Mouse (Mus musculus): Measurements from ENCODE around the gene Tom1l2. TPM values are rescaled to one million over a fixed set of nuclear protein-coding genes. Genes with fewer than 3 reads are reported as not detected.

Gene Tom1l2
- polyA plus RNA-seq, 1 experiment from 2014 or later, result 12.6 TPM

GRCm38 (mm10) chr11:60317376-60318102 is 35.2 kb downstream of the Tom1l2 start:
- DNase-seq (ENCODE audit: low spot score), result no peak
- H3K9me3 ChIP-seq (ENCODE audit: control insufficient read depth, low read length), result no peaks in the 10 kb centered on the region
- H3K36me3 ChIP-seq (ENCODE audit: control insufficient read depth, insufficient read depth, low read length), result no peaks in the 10 kb centered on the region
- no peak overlapping the region for H3K27ac ChIP-seq (ENCODE audit: low read depth, low read length)
- no peak overlapping the region for H3K9ac ChIP-seq (ENCODE audit: low read depth, low read length)
- no peak for ATAC-seq (replicated peaks; ENCODE audit: low FRiP score)
- H3K4me1 ChIP-seq (replicated peaks; ENCODE audit: control insufficient read depth, insufficient read depth, low read length), result peaks cover 4% of the 10 kb centered on the region; the same call in 1 of the 2 replicates
- no peaks in the 10 kb centered on the region for H3K27me3 ChIP-seq (replicated peaks; ENCODE audit: control insufficient read depth, insufficient read depth, low read length)
- 77% methylated on average over 7 of the region's 7 CpGs for WGBS
- H3K4me2 ChIP-seq, result no peak overlapping the region
- no peak overlapping the region for H3K4me3 ChIP-seq (ENCODE audit: low read depth, low read length)

- no peak for DNase-seq (ENCODE audit: low spot score)
- no peak overlapping the region for H3K4me3 ChIP-seq (ENCODE audit: low read depth, low read length)
- H3K27ac ChIP-seq (ENCODE audit: low read depth, low read length), result no peak overlapping the region
- WGBS, result 84% methylated on average over 8 of the region's 8 CpGs
- H3K9ac ChIP-seq (ENCODE audit: low read depth, low read length), result no peak overlapping the region
- H3K36me3 ChIP-seq (ENCODE audit: control insufficient read depth, insufficient read depth, low read length), result no peaks in the 10 kb centered on the region
- no peak for ATAC-seq (replicated peaks; ENCODE audit: low FRiP score)
- H3K4me1 ChIP-seq (replicated peaks; ENCODE audit: control insufficient read depth, insufficient read depth, low read length), result peaks cover 4% of the 10 kb centered on the region; the same call in 1 of the 2 replicates
- H3K4me2 ChIP-seq, result no peak overlapping the region
- H3K9me3 ChIP-seq (ENCODE audit: control insufficient read depth, low read length), result no peaks in the 10 kb centered on the region
- H3K27me3 ChIP-seq (replicated peaks; ENCODE audit: control insufficient read depth, insufficient read depth, low read length), result no peaks in the 10 kb centered on the region
These were observed 35.8 kb downstream of the Tom1l2 start for GRCm38 (mm10) chr11:60316883-60317282.

- H3K27ac ChIP-seq (ENCODE audit: low read depth, low read length), result no peak overlapping the region
- ATAC-seq (replicated peaks; ENCODE audit: low FRiP score), result no peak
- DNase-seq (ENCODE audit: low spot score), result no peak
- no peak overlapping the region for H3K4me2 ChIP-seq
- H3K36me3 ChIP-seq (ENCODE audit: control insufficient read depth, insufficient read depth, low read length), result no peaks in the 10 kb centered on the region
- H3K4me3 ChIP-seq (ENCODE audit: low read depth, low read length), result no peak overlapping the region
- no peak overlapping the region for H3K9ac ChIP-seq (ENCODE audit: low read depth, low read length)
- H3K4me1 ChIP-seq (replicated peaks; ENCODE audit: control insufficient read depth, insufficient read depth, low read length), result peaks cover 4% of the 10 kb centered on the region; the same call in 1 of the 2 replicates
- 72% methylated on average over 7 of the region's 7 CpGs for WGBS
- no peaks in the 10 kb centered on the region for H3K27me3 ChIP-seq (replicated peaks; ENCODE audit: control insufficient read depth, insufficient read depth, low read length)
- no peaks in the 10 kb centered on the region for H3K9me3 ChIP-seq (ENCODE audit: control insufficient read depth, low read length)
These were observed 36.5 kb downstream of the Tom1l2 start for GRCm38 (mm10) chr11:60316250-60316649.

- no peak for ATAC-seq (replicated peaks; ENCODE audit: low FRiP score)
These were observed 41.5 kb downstream of the Tom1l2 start for GRCm38 (mm10) chr11:60311025-60311854.

GRCm38 (mm10) chr11:60309875-60310274 is 42.8 kb downstream of the Tom1l2 start:
- Histone ChIP-seq H3K4me2 (no peak overlapping the region), H3K27ac (ENCODE audit: low read depth, low read length) (no peak overlapping the region), H3K9me3 (ENCODE audit: control insufficient read depth, low read length) (no peaks in the 10 kb centered on the region; the same call in 1 of the 2 replicates), H3K9ac (ENCODE audit: low read depth, low read length) (no peak overlapping the region), H3K36me3 (ENCODE audit: control insufficient read depth, insufficient read depth, low read length) (no peaks in the 10 kb centered on the region), H3K27me3 (replicated peaks; ENCODE audit: control insufficient read depth, insufficient read depth, low read length) (no peaks in the 10 kb centered on the region), H3K4me1 (replicated peaks; ENCODE audit: control insufficient read depth, insufficient read depth, low read length) (peaks cover 10% of the 10 kb centered on the region), H3K4me3 (ENCODE audit: low read depth, low read length) (no peak overlapping the region)
- DNase-seq (ENCODE audit: low spot score) (no peak), ATAC-seq (replicated peaks; ENCODE audit: low FRiP score) (no peak)

More at GRCm38 (mm10) chr11:60311025-60311854, 41.5 kb downstream of the Tom1l2 start:
- Histone ChIP-seq H3K36me3 (ENCODE audit: control insufficient read depth, insufficient read depth, low read length) (no peaks in the 10 kb centered on the region), H3K9ac (ENCODE audit: low read depth, low read length) (no peak overlapping the region), H3K27me3 (replicated peaks; ENCODE audit: control insufficient read depth, insufficient read depth, low read length) (no peaks in the 10 kb centered on the region), H3K4me2 (no peak overlapping the region), H3K4me3 (ENCODE audit: low read depth, low read length) (no peak overlapping the region), H3K4me1 (replicated peaks; ENCODE audit: control insufficient read depth, insufficient read depth, low read length) (peaks cover 7% of the 10 kb centered on the region), H3K9me3 (ENCODE audit: control insufficient read depth, low read length) (no peaks in the 10 kb centered on the region; the same call in 1 of the 2 replicates), H3K27ac (ENCODE audit: low read depth, low read length) (peak overlapping the region; percentile 1)
- WGBS, result 29% methylated on average over 8 of the region's 8 CpGs
- no peak for DNase-seq (ENCODE audit: low spot score)

- WGBS, result 65% methylated on average over 12 of the region's 12 CpGs
- H3K4me2 ChIP-seq, result peak overlapping the region; percentile 6; the same call in 1 of the 2 replicates
- ATAC-seq (replicated peaks; ENCODE audit: low FRiP score) (peak; percentile 60), DNase-seq (ENCODE audit: low spot score) (no peak)
- no peaks in the 10 kb centered on the region for H3K27me3 ChIP-seq (replicated peaks; ENCODE audit: control insufficient read depth, insufficient read depth, low read length)
- peaks cover 10% of the 10 kb centered on the region for H3K4me1 ChIP-seq (replicated peaks; ENCODE audit: control insufficient read depth, insufficient read depth, low read length)
- no peak overlapping the region for H3K4me3 ChIP-seq (ENCODE audit: low read depth, low read length)
- peak overlapping the region; percentile 36 for H3K27ac ChIP-seq (ENCODE audit: low read depth, low read length)
- H3K36me3 ChIP-seq (ENCODE audit: control insufficient read depth, insufficient read depth, low read length), result no peaks in the 10 kb centered on the region
- no peak overlapping the region for H3K9ac ChIP-seq (ENCODE audit: low read depth, low read length)
- no peaks in the 10 kb centered on the region; the same call in 1 of the 2 replicates for H3K9me3 ChIP-seq (ENCODE audit: control insufficient read depth, low read length)
These were observed 44.1 kb downstream of the Tom1l2 start for GRCm38 (mm10) chr11:60308506-60309116.

GRCm38 (mm10) chr11:60308061-60308460 is 44.6 kb downstream of the Tom1l2 start:
- H3K4me1 ChIP-seq (replicated peaks; ENCODE audit: control insufficient read depth, insufficient read depth, low read length), result peaks cover 10% of the 10 kb centered on the region
- WGBS, result 69% methylated on average over 2 of the region's 2 CpGs
- 0 out of 2 replicates have a peak overlapping the region, but pooled peaks have one; percentile 6 for H3K4me2 ChIP-seq
- H3K9me3 ChIP-seq (ENCODE audit: control insufficient read depth, low read length), result no peaks in the 10 kb centered on the region; the same call in 1 of the 2 replicates
- H3K9ac ChIP-seq (ENCODE audit: low read depth, low read length), result no peak overlapping the region
- no peaks in the 10 kb centered on the region for H3K36me3 ChIP-seq (ENCODE audit: control insufficient read depth, insufficient read depth, low read length)
- no peaks in the 10 kb centered on the region for H3K27me3 ChIP-seq (replicated peaks; ENCODE audit: control insufficient read depth, insufficient read depth, low read length)
- H3K4me3 ChIP-seq (ENCODE audit: low read depth, low read length), result no peak overlapping the region
- ATAC-seq (replicated peaks; ENCODE audit: low FRiP score) (no peak), DNase-seq (ENCODE audit: low spot score) (no peak)
- peak overlapping the region; percentile 36 for H3K27ac ChIP-seq (ENCODE audit: low read depth, low read length)

GRCm38 (mm10) chr11:60307375-60307825 is 45.3 kb downstream of the Tom1l2 start:
- Histone ChIP-seq H3K27me3 (replicated peaks; ENCODE audit: control insufficient read depth, insufficient read depth, low read length) (no peaks in the 10 kb centered on the region), H3K27ac (ENCODE audit: low read depth, low read length) (peak overlapping the region; percentile 36; the same call in 1 of the 2 replicates), H3K9ac (ENCODE audit: low read depth, low read length) (no peak overlapping the region; the same call in 1 of the 2 replicates), H3K36me3 (ENCODE audit: control insufficient read depth, insufficient read depth, low read length) (no peaks in the 10 kb centered on the region), H3K4me2 (no peak overlapping the region), H3K4me3 (ENCODE audit: low read depth, low read length) (no peak overlapping the region), H3K9me3 (ENCODE audit: control insufficient read depth, low read length) (no peaks in the 10 kb centered on the region; the same call in 1 of the 2 replicates), H3K4me1 (replicated peaks; ENCODE audit: control insufficient read depth, insufficient read depth, low read length) (peaks cover 14% of the 10 kb centered on the region)
- ATAC-seq (replicated peaks; ENCODE audit: low FRiP score) (no peak), DNase-seq (ENCODE audit: low spot score) (no peak)
- WGBS, result 88% methylated on average over 2 of the region's 2 CpGs

Measured in liver, embryonic 11.5 days (tissue).